Mouse (Mus musculus) embryonic facial prominence, embryonic 13.5 days (tissue): ENCODE measurements around the gene Farp1. TPM values are rescaled to one million over a fixed set of nuclear protein-coding genes. Genes with fewer than 3 reads are reported as not detected.

Experiments
- ATAC-seq: fragments of 200-750 bp; cut with Nextera tagmentation; 2 replicates; pipeline ENCODE4 v1.8.0; 2017; ENCODE audit warnings: low read depth; ENCODE audit not compliant: insufficient number of reproducible peaks, insufficient read depth, low FRiP score, low TSS enrichment
- H3K27ac ChIP-seq: fragments of 300-500 bp; sonication (generic); 2 replicates; pipeline ENCODE4 v1.5.1; 2015; ENCODE audit warnings: moderate library complexity, mild to moderate bottlenecking, inconsistent platforms
- H3K27me3 ChIP-seq: fragments of 300-500 bp; sonication (generic); 2 replicates; pipeline ENCODE4 v1.6.1; 2015; ENCODE audit warnings: mild to moderate bottlenecking, inconsistent platforms
- H3K36me3 ChIP-seq: fragments of 300-500 bp; sonication (generic); 2 replicates; pipeline ENCODE4 v1.6.1; 2015; ENCODE audit warnings: mild to moderate bottlenecking, inconsistent platforms
- H3K4me1 ChIP-seq: fragments of 300-500 bp; sonication (generic); 2 replicates; pipeline ENCODE4 v1.6.1; 2015; ENCODE audit warnings: inconsistent platforms
- H3K4me2 ChIP-seq: fragments of 300-500 bp; sonication (generic); 2 replicates; pipeline ENCODE4 v1.6.1; 2015; ENCODE audit warnings: moderate library complexity, mild to moderate bottlenecking, inconsistent platforms
- H3K4me3 ChIP-seq: fragments of 300-500 bp; sonication (generic); 2 replicates; pipeline ENCODE4 v1.5.1; 2015; ENCODE audit warnings: mild to moderate bottlenecking, inconsistent platforms
- H3K9ac ChIP-seq: fragments of 300-500 bp; sonication (generic); 2 replicates; pipeline ENCODE4 v1.6.1; 2015; ENCODE audit warnings: mild to moderate bottlenecking, inconsistent platforms
- H3K9me3 ChIP-seq: fragments of 300-500 bp; sonication (generic); 2 replicates; pipeline ENCODE4 v1.6.1; 2016; ENCODE audit warnings: inconsistent platforms
- WGBS: fragments of 180-500 bp; shearing (Covaris S2); methylation state at CpG from one replicate; pipeline ENCODE4 v1.1.7; 2015; ENCODE audit warnings: mixed read lengths; 5-methylcytosine and 5-hydroxymethylcytosine counted together
- polyA plus RNA-seq: library from polyadenylated mRNA; unstranded; fragments of >200 nt; fragmentation: Nextera tagmentation; extraction: Ambion mirVana; gene quantifications from 2 replicates; pipeline ENCODE4 v1.2.1, GENCODE M21; 2015

Farp1 gene
- polyA plus RNA-seq, 1 experiment from 2014 or later: 38.7 TPM

- no peak overlapping the region for H3K4me3 ChIP-seq
- 55% methylated on average over 9 of the region's 9 CpGs for WGBS
- no peak overlapping the region for H3K9ac ChIP-seq
- peaks cover 8% of the 10 kb centered on the region for H3K36me3 ChIP-seq
- no peaks in the 10 kb centered on the region for H3K9me3 ChIP-seq
- H3K27me3 ChIP-seq: no peaks in the 10 kb centered on the region
- no peak overlapping the region for H3K4me2 ChIP-seq
- peak overlapping the region; percentile 57 for H3K27ac ChIP-seq
- peaks cover 63% of the 10 kb centered on the region for H3K4me1 ChIP-seq
- no peak for ATAC-seq
Measured at GRCm38 (mm10) chr14:121170321-121170720, 135.3 kb downstream of the Farp1 start.

GRCm38 (mm10) chr14:121172065-121173036 is 137.4 kb downstream of the Farp1 start:
- Histone ChIP-seq H3K27me3 (no peaks in the 10 kb centered on the region), H3K27ac (peak overlapping the region; percentile 69), H3K9ac (peak overlapping the region; percentile 4; the same call in 1 of the 2 replicates), H3K9me3 (no peaks in the 10 kb centered on the region), H3K4me2 (peak overlapping the region; percentile 34; the same call in 1 of the 2 replicates), H3K36me3 (peaks cover 11% of the 10 kb centered on the region), H3K4me3 (no peak overlapping the region), H3K4me1 (peaks cover 54% of the 10 kb centered on the region)
- 46% methylated on average over 19 of the region's 19 CpGs for WGBS
- ATAC-seq: no peak

- ATAC-seq: no peak
- Histone ChIP-seq H3K9me3 (no peaks in the 10 kb centered on the region), H3K4me1 (peaks cover 40% of the 10 kb centered on the region), H3K27me3 (no peaks in the 10 kb centered on the region), H3K4me3 (no peak overlapping the region), H3K27ac (no peak overlapping the region), H3K4me2 (no peak overlapping the region), H3K9ac (no peak overlapping the region), H3K36me3 (peaks cover 11% of the 10 kb centered on the region)
- WGBS: 66% methylated on average over 9 of the region's 9 CpGs
Measured at GRCm38 (mm10) chr14:121175385-121175784, 140.4 kb downstream of the Farp1 start.

GRCm38 (mm10) chr14:121175861-121176260 is 140.9 kb downstream of the Farp1 start:
- Histone ChIP-seq H3K9ac (no peak overlapping the region), H3K27me3 (no peaks in the 10 kb centered on the region), H3K27ac (no peak overlapping the region), H3K4me3 (no peak overlapping the region), H3K4me1 (peaks cover 35% of the 10 kb centered on the region), H3K9me3 (no peaks in the 10 kb centered on the region), H3K36me3 (peaks cover 11% of the 10 kb centered on the region), H3K4me2 (no peak overlapping the region)
- WGBS: 75% methylated on average over 4 of the region's 4 CpGs
- no peak for ATAC-seq

GRCm38 (mm10) chr14:121177907-121178306 is 142.9 kb downstream of the Farp1 start:
- ATAC-seq: no peak
- Histone ChIP-seq H3K9me3 (no peaks in the 10 kb centered on the region), H3K4me3 (no peak overlapping the region), H3K4me2 (no peak overlapping the region), H3K36me3 (peaks cover 11% of the 10 kb centered on the region), H3K9ac (no peak overlapping the region), H3K27me3 (no peaks in the 10 kb centered on the region), H3K27ac (no peak overlapping the region), H3K4me1 (peaks cover 29% of the 10 kb centered on the region)
- WGBS: 68% methylated on average over 6 of the region's 6 CpGs

- no peak overlapping the region for H3K9ac ChIP-seq
- no peaks in the 10 kb centered on the region for H3K27me3 ChIP-seq
- no peak overlapping the region for H3K4me2 ChIP-seq
- ATAC-seq: no peak
- peaks cover 21% of the 10 kb centered on the region for H3K4me1 ChIP-seq
- 0 out of 2 replicates have a peak, but pooled peaks cover 3% of the 10 kb centered on the region for H3K36me3 ChIP-seq
- H3K27ac ChIP-seq: no peak overlapping the region
- H3K4me3 ChIP-seq: no peak overlapping the region
- WGBS: 72% methylated on average over 9 of the region's 9 CpGs
- H3K9me3 ChIP-seq: no peaks in the 10 kb centered on the region
Measured at GRCm38 (mm10) chr14:121180611-121181010, 145.6 kb downstream of the Farp1 start.

- no peak overlapping the region for H3K9ac ChIP-seq
- H3K4me3 ChIP-seq: no peak overlapping the region
- no peaks in the 10 kb centered on the region for H3K27me3 ChIP-seq
- no peak overlapping the region for H3K4me2 ChIP-seq
- peaks cover 9% of the 10 kb centered on the region; the same call in 1 of the 2 replicates for H3K36me3 ChIP-seq
- 61% methylated on average over 4 of the region's 4 CpGs for WGBS
- H3K4me1 ChIP-seq: peaks cover 21% of the 10 kb centered on the region
- ATAC-seq: no peak
- no peak overlapping the region for H3K27ac ChIP-seq
- H3K9me3 ChIP-seq: no peaks in the 10 kb centered on the region
Measured at GRCm38 (mm10) chr14:121181798-121182197, 146.8 kb downstream of the Farp1 start.

GRCm38 (mm10) chr14:121182967-121183366 is 148.0 kb downstream of the Farp1 start:
- Histone ChIP-seq H3K27me3 (no peaks in the 10 kb centered on the region), H3K4me1 (peaks cover 17% of the 10 kb centered on the region), H3K27ac (no peak overlapping the region), H3K4me3 (no peak overlapping the region), H3K4me2 (no peak overlapping the region), H3K9ac (no peak overlapping the region), H3K9me3 (no peaks in the 10 kb centered on the region), H3K36me3 (peaks cover 13% of the 10 kb centered on the region)
- no peak for ATAC-seq
- 86% methylated on average over 8 of the region's 8 CpGs for WGBS

GRCm38 (mm10) chr14:121183414-121184130 is 148.6 kb downstream of the Farp1 start:
- H3K9me3 ChIP-seq: no peaks in the 10 kb centered on the region
- peaks cover 17% of the 10 kb centered on the region for H3K4me1 ChIP-seq
- H3K9ac ChIP-seq: no peak overlapping the region
- H3K27me3 ChIP-seq: no peaks in the 10 kb centered on the region
- no peak overlapping the region for H3K4me2 ChIP-seq
- 65% methylated on average over 8 of the region's 8 CpGs for WGBS
- no peak for ATAC-seq
- no peak overlapping the region for H3K27ac ChIP-seq
- peaks cover 13% of the 10 kb centered on the region for H3K36me3 ChIP-seq
- no peak overlapping the region for H3K4me3 ChIP-seq

- Histone ChIP-seq H3K27me3 (no peaks in the 10 kb centered on the region), H3K9ac (no peak overlapping the region), H3K27ac (no peak overlapping the region), H3K4me3 (no peak overlapping the region), H3K9me3 (no peaks in the 10 kb centered on the region), H3K4me2 (no peak overlapping the region), H3K36me3 (peaks cover 15% of the 10 kb centered on the region), H3K4me1 (peaks cover 17% of the 10 kb centered on the region)
- WGBS: 96% methylated on average over 8 of the region's 8 CpGs
- no peak for ATAC-seq
Measured at GRCm38 (mm10) chr14:121184351-121184750, 149.4 kb downstream of the Farp1 start.

- no peak overlapping the region for H3K9ac ChIP-seq
- H3K9me3 ChIP-seq: no peaks in the 10 kb centered on the region
- WGBS: 89% methylated on average over 8 of the region's 8 CpGs
- peaks cover 21% of the 10 kb centered on the region for H3K36me3 ChIP-seq
- no peak overlapping the region for H3K4me3 ChIP-seq
- no peak overlapping the region for H3K4me2 ChIP-seq
- H3K27me3 ChIP-seq: no peaks in the 10 kb centered on the region
- no peak for ATAC-seq
- peaks cover 30% of the 10 kb centered on the region for H3K4me1 ChIP-seq
- H3K27ac ChIP-seq: no peak overlapping the region
Measured at GRCm38 (mm10) chr14:121186402-121186894, 151.4 kb downstream of the Farp1 start.
